Mouse (Mus musculus): ENCODE measurements around the gene Os9. TPM values are rescaled to one million over a fixed set of nuclear protein-coding genes. Genes with fewer than 3 reads are reported as not detected.
"Not testable (repeated sequence)": the region's sequence is repeated elsewhere in the genome, so short reads cannot be mapped to it uniquely, and the experiment has no call there.

The Os9 gene
- total RNA-seq, 2 experiments from 2014 or later: 94.3 to 98.3 TPM

- no peak for DNase-seq (ENCODE audit: low spot score in 2 of 2)
These were observed 37.5 kb downstream of the Os9 start for GRCm38 (mm10) chr10:127083292-127083914.

DNA sequence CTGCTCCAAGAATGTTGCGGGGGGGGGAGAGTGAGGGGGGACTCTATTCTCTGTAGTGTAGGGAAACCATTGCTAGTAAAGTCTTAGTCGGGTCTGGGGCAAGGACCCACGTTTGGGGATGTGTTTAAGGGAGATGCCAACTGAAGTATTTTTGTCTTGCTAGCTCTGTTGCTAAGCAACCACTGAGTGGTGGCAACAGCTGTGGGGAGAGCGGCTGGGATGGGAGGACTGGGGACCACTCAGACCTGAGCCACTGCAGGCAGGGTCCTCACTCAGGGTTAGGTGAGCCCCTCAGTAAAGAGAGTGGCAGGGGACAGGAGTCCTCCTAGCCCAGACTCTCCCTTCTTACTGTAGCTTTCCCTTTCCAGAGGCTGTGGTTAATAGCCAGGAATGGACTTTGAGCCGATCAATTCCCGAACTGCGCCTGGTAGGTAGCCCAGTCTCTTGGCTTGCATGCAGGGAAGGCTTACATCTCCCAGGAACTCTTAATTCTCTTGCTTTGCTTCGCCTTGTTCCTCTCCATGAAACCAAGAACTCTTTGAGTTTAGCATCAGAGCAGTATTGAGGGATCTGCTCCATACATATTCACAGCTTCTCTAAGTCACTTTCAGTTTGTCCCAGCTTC, 38.8 kb downstream of the Os9 start:
- DNase-seq (ENCODE audit: low spot score in 2 of 2): no peak

- DNase-seq (ENCODE audit: low spot score in 2 of 2): peak in 1 of 2 experiments; percentile 65
These were observed 39.8 kb downstream of the Os9 start for GRCm38 (mm10) chr10:127080901-127081780.

GRCm38 (mm10) chr10:127079665-127080391, 41.1 kb downstream of the Os9 start:
- peak in 1 of 2 experiments; percentile 71 for DNase-seq (ENCODE audit: low spot score in 2 of 2)

DNA sequence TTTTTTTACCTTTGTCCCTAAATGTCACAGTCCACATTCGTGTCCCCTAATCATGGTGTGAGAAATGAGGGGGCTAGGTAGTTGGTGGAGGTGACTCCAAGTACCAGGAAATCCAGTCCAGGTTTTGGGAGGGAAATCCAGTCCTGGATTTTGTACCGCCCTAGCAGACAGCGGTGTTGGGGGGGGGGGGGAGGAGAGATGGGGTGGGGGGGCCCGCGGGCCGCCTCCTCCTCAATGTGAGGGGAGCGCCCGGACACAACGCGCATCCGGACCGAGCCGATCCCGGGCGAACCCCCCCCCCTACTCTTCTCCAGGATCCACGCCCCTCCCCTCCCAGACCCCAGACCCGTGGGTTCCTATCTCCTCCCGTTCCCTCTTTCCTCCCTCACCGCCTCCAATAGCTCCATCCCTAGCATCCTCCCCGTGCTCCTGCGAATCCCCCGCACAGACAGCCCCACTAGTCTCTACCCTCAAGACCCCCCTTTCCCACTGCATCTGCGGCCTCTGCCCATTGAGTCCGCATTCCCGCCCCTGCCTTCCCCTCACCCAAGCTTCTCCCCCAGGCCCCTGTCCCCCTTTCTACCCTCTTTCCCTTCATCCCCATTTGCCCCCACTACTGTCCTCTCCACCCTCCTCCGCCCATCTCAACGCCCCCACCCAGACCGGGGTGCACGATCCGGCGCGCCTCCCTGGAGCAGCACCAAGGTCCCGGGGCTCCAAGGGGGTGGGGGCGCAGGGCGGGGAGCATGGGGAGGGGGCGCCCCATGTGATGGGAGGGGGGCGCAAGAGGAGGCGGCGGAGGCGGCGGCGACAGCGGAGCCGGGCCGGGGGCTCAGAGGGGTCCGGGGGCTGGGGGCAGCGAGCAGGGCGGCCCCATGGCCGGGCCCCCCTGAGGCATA, 42.0 kb downstream of the Os9 start:
- DNase-seq (ENCODE audit: low spot score in 2 of 2): peak; percentile 80 to 82

GRCm38 (mm10) chr10:127078001-127078676, 42.8 kb downstream of the Os9 start:
- no peak for DNase-seq (ENCODE audit: low spot score in 2 of 2)

GRCm38 (mm10) chr10:127077515-127077914, 43.4 kb downstream of the Os9 start:
- DNase-seq (ENCODE audit: low spot score in 2 of 2): no peak

DNA sequence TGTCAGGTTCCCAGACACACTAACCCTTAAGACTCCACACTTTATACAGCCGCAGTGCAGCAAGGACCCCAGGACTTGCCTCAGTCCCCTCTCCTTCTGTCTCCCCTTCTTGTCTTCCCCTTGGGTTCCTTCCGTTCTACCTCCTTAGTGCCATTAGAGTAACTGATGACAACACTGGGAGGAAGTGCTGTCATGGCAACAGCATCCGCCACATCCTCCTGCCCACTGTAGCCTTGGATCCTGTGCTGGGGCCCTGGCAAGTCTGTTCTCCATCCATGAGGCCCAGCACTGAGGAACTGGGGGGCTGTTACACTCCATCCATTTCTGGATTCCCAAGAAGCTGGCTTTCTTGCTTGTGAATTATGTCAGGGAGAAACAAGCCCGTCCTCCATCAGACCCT, 44.8 kb downstream of the Os9 start:
- DNase-seq (ENCODE audit: low spot score in 2 of 2): no peak

DNA sequence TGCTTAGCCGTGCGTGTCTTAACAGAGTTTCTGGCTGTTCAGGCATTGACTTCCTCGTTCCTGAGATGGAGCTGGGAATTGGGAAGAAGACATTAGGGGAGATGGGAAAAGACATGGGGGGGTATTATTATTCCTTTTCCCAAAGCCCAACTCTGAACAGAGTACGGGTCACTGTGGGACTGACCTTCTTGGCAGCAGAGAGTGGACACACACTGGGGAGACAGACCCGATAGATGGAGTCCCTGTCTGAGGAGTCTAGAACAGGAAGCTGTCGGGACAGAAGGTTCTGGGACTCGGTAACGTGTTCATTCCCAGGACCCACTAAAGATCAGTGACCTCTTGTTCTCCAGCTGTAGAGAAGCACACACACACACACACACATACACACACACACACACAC, 45.3 kb downstream of the Os9 start:
- no peak for DNase-seq (ENCODE audit: low spot score in 2 of 2)

DNA sequence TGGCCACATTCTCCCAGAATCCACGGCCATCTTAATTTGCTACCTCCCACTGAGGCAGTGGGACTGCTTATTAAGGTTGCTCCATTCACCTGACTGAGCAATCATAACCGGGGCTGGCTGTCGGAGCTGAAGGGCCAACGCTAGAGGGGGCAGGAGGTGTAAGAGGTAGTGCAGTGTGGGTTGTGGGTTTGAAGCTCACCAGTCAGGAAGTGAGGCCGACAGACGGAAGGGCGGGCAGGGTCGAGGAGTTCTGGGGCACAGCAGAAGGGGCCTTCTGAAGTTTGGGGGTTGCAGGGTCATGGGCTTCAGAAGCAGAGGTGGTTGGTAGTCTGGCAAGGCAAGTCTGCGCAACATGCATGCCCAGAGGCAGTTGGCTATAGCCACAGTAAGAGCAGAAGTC, 45.9 kb downstream of the Os9 start, which contains the start of gene Agap2:
TSS of gene Agap2 (plus strand) at position 205 of the 400 bp plus-strand sequence.
- no peak for DNase-seq (ENCODE audit: low spot score in 2 of 2)

DNA sequence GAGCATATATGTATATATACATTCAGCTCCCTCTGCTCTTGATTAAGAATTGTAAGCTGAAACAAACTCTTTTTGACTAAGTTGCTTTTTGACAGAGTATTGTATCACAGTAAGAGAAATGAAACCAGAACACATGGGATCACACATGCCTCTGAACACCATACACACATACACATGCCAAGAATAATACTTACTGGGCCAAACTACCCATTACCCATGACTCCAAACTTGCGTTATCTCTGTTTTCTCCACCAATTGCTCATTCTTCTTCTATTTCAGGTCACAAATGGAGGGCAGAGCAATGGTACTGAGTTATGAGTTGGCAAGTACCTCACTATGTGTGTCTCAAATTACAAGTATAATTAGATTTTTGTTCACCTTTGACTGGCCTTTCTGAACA, 47.0 kb downstream of the Os9 start:
- DNase-seq (ENCODE audit: low spot score in 2 of 2): no peak

DNA sequence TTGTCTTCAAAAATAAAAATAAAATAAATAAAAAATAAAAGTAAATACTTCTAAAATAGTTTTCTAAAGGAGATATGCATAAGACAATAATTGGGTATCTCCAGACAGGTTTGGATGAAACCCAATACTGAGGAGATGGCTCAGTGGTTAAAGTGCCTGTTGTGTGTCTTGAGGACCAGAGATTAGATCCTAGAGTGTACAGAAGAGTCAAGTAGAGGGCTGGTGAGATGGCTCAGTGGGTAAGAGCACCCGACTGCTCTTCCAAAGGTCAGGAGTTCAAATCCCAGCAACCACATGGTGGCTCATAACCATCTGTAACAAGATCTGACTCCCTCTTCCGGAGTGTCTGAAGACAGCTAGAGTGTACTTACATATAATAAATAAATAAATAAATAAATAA, 48.0 kb downstream of the Os9 start:
- not testable (repeated sequence) for DNase-seq (ENCODE audit: low spot score in 2 of 2)

DNA sequence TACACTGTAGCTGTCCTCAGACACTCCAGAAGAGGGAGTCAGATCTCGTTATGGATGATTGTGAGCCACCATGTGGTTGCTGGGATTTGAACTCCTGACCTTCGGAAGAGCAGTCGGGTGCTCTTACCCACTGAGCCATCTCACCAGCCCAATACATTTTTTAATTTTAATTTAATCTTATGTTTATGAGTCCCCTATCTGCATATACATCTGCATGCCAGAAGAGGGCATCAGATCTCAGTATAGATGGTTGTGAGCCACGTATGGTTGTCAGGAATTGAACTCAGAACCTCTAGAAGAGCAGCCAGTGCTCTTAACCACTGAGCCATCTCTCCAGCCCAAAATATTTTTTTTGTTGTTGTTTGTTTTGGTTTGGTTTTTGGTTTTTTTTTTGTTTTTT, 48.7 kb downstream of the Os9 start:
- DNase-seq (ENCODE audit: low spot score in 2 of 2): not testable (repeated sequence)

DNA sequence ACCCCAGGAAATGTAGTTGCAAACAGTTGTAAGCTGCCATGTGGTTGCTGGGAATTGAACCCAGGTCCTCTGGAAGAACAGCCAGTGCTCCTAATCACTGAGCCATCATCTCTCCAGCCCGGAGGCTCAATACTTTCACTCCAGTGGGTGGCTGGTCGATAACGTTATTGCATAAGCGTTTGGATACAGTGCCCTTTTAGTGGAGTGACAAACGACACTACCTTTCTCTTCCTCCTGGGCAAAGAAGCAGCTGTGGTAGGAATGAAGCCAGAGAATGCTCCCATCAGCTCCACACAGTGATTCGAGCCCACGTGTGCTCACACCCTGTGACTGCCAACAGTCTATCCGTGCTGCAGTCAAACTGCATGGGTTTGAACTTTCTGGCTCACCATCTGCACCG, 49.7 kb downstream of the Os9 start:
- no peak for DNase-seq (ENCODE audit: low spot score in 2 of 2)

DNA sequence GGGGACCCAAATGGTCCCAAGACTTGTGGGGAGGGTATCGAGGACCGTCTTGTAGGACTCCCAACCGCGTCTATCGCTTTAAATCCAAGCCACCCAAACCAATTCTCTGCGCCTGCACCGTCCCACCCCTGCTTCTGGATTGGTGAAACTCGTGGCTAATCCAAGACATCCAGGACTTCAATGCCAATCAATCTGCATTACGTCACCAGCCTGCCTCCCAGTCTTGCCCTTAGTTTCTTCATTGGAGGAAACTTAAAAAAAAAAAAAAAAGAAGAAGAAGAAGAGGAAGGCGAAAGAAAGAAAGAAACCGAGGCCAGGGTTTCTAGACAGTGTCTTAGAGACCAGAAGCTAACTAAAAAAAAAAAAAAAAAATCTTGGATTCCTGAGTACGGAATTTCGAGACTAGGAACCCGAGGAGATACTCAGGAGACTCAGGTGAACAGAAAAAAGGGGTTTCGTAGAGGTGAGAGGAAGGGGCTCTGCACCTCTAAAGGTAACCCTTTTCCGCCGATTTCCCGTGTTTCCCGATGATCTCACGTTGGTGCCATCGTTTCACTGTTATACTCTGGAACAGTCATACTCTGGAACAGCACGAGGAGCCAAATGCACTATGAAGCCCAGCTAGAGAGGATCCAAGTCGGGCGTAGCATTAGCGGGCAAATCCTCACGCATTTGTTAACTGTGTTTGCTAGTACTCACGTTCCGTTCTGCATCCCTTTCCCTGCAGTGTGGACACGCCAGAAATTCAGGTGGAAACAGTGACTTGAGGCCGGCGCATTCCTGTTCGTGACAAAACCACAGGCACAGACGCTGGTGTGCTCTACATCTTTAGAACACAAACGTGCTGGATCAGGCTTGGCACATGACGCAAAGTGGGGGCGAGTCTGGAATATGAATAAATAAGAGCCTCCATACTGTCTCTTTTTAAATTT, 50.5 kb downstream of the Os9 start, which contains the start of gene Tspan31:
TSS of gene Tspan31 (minus strand) at position 75 of the 932 bp plus-strand sequence.
- peak; percentile 84 to 90 for DNase-seq (ENCODE audit: low spot score in 2 of 2)

DNA sequence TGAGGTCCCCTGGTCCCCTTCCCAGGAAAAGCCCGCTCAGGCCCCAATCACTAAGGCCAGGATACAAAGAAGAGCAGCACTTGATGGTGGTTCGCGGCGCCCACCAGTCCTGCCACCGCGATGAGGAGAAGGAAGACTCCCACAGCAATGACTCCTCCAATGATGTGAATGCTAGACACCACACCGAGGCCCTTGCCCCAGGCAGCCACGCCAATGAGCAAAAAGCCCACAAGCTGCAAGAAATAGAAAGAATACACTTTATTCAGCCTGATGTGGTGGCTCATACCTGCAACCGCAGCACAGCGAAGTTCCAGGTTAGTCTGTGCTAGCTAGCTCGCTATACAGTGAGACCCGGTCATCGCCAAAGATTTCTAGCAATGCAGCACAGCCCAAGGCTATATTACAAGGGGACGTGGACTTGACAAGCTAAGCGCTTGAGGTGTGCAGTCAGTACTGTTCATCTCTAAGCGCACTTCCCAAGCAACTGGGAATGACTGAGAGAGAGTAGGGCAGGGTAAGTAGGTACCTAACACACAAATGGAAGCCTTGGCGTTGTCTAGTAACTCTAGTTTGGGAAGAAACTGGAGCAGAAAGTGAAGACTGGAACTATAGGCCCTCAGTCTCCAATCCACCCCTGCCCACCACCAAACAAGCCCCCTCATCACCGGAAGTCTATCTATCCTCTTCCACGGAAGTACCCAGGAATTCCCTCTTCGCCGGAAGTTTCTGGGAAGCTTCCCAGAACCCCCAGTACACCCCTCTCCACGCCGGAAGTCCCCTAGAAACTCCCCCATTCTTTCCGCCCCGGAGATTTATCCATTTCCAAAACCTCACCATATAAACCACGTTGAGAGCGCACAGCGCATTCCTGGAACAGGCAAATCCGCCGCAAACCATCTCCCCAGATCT, 51.4 kb downstream of the Os9 start:
- DNase-seq (ENCODE audit: low spot score in 2 of 2): no peak

- no peak for DNase-seq (ENCODE audit: low spot score in 2 of 2)
These were observed 52.4 kb downstream of the Os9 start for GRCm38 (mm10) chr10:127068360-127069038.
